Mouse (Mus musculus) olfactory bulb, adult 2 months (tissue): Measurements from ENCODE around the gene Mlec.

ENCODE experiments used
- CTCF ChIP-seq: fragments of 200-500 bp; IDR thresholded peaks from 2 replicates; pipeline ENCODE4 v1.5.1; 2012; ENCODE audit warnings: low read depth, mild to moderate bottlenecking, low read length, moderate library complexity; ENCODE audit not compliant: insufficient read depth
- POLR2A ChIP-seq: fragments of 200-500 bp; IDR thresholded peaks from 2 replicates; pipeline ENCODE4 v1.6.1; 2012; ENCODE audit warnings: mild to moderate bottlenecking, low read depth, low read length, moderate library complexity; ENCODE audit not compliant: insufficient read depth

- TF ChIP-seq CTCF = no peak
- no peak for TF ChIP-seq POLR2A
These were observed 8.2 kb upstream of the Mlec start for GRCm38 (mm10) chr5:115165895-115166814.
